Mouse (Mus musculus) testis, postnatal 14 days (tissue): ENCODE data around the gene Sgsm2.

Source experiments
- DNase-seq: peaks from one replicate; pipeline ENCODE4 v3.0.0; 2021; ENCODE audit warnings: low spot score

Gene Sgsm2

GRCm38 (mm10) chr11:74881979-74882378 lies 14.9 kb downstream of the Sgsm2 start:
- DNase-seq = no peak

GRCm38 (mm10) chr11:74880999-74881398 lies 15.9 kb downstream of the Sgsm2 start:
- no peak for DNase-seq

GRCm38 (mm10) chr11:74876801-74877200 lies 20.1 kb downstream of the Sgsm2 start:
- DNase-seq = peak; percentile 66

- DNase-seq = no peak
These were observed 22.2 kb downstream of the Sgsm2 start for GRCm38 (mm10) chr11:74874630-74875029.

- no peak for DNase-seq
These were observed 25.8 kb downstream of the Sgsm2 start for GRCm38 (mm10) chr11:74870991-74871622.

- no peak for DNase-seq
These were observed 26.3 kb downstream of the Sgsm2 start for GRCm38 (mm10) chr11:74870544-74870943.

GRCm38 (mm10) chr11:74869603-74870002 lies 27.3 kb downstream of the Sgsm2 start:
- DNase-seq = no peak

GRCm38 (mm10) chr11:74868046-74868760 lies 28.7 kb downstream of the Sgsm2 start:
- DNase-seq = no peak

- no peak for DNase-seq
These were observed 29.7 kb downstream of the Sgsm2 start for GRCm38 (mm10) chr11:74867181-74867580.

- DNase-seq = peak; percentile 75
These were observed 30.2 kb downstream of the Sgsm2 start for GRCm38 (mm10) chr11:74866640-74867039.

- no peak for DNase-seq
These were observed 31.6 kb downstream of the Sgsm2 start for GRCm38 (mm10) chr11:74865252-74865651.

GRCm38 (mm10) chr11:74864421-74864820 lies 32.4 kb downstream of the Sgsm2 start:
- no peak for DNase-seq

GRCm38 (mm10) chr11:74863471-74863870 lies 33.4 kb downstream of the Sgsm2 start:
- DNase-seq = no peak

- DNase-seq = no peak
These were observed 34.7 kb downstream of the Sgsm2 start for GRCm38 (mm10) chr11:74862129-74862528.

GRCm38 (mm10) chr11:74857756-74858155 lies 39.1 kb downstream of the Sgsm2 start:
- DNase-seq = no peak

- DNase-seq = no peak
These were observed 45.7 kb downstream of the Sgsm2 start for GRCm38 (mm10) chr11:74850998-74851661.

- no peak for DNase-seq
These were observed 48.8 kb downstream of the Sgsm2 start for GRCm38 (mm10) chr11:74847919-74848521.

GRCm38 (mm10) chr11:74845784-74846183 lies 51.1 kb downstream of the Sgsm2 start:
- DNase-seq = no peak

- DNase-seq = no peak
These were observed 53.1 kb downstream of the Sgsm2 start for GRCm38 (mm10) chr11:74843761-74844160.

GRCm38 (mm10) chr11:74843435-74843714 lies 53.5 kb downstream of the Sgsm2 start:
- DNase-seq = no peak

GRCm38 (mm10) chr11:74842656-74843434 lies 54.0 kb downstream of the Sgsm2 start:
- DNase-seq = no peak

- DNase-seq = no peak
These were observed 54.8 kb downstream of the Sgsm2 start for GRCm38 (mm10) chr11:74842045-74842444.
